Mouse (Mus musculus): ENCODE measurements around the gene Ap1b1.
A peak's percentile ranks its signal among the peaks of the same experiment; 100 is the strongest.
"Not testable (repeated sequence)": the region's sequence is repeated elsewhere in the genome, so short reads cannot be mapped to it uniquely, and the experiment has no call there.

Ap1b1 gene

DNA sequence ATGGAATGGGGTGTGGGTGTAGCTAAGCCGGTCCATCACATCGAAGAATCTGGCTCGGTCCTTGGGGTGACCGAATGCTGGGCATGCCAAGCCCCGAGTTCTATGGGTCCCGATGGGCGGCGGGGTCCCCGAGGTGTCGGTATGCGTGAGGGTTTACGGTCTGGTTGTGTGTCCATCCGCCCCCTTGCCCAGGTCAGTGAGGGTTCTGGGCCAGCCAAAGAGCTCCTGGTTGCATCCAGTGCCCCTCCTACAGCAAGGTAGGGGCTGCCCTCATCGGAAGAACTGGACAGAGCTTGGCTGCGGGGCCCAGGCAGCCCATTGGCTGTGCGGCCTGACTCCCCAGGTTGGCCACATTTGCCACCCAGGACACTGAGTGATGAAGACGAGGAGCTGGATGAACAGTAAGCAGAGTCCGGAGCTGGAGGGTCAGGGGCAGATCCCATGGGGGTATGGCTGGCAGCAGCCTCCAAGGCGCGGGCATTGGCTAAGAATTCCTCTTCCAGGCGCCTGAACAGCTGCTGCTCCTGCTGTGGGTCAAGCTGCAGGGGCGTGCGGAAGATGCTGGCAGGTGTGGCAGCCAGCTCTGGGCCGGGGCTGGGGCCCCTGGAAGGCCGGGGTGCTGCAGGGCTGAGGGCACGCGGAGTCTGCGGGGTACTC, 74.3 kb downstream of the Ap1b1 start:
- no peak for DNase-seq (ENCODE audit: extremely low read depth, insufficient read length, low spot score)

DNA sequence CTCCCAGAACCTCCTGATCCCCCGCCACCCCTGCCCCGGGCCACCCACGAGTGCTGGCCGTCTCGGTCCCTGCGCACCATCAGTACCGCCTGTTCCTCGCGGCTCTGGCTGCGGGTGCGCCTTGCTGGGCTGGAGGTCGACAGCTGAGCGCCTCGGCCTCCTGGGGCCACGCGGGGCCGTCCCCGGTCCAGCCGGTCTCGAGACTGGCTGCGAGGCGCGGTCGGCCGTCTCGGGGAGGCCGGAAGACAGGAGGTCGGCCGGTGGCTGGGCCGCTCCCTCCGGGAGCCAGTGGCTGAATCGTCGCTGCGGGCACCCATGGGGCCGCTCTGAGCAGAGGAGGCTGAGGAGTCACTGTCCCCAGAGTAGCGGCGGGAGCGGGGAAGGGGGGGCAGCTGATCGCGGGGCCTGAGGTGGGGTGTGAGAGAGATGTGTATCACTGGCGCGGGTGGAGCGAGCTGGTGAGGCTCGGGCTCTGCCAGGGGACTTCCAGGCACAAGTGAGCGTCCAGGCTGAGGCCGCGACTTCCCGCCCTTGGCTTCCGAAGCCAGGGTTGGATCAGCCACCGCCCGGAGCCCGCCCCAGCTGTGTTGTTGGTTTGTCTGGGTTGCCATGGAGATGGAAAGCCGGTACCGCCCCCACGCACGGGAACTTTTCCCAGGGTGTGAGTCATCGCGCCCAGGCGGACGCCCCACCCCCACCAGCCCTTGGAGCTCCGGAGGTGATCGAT, 75.0 kb downstream of the Ap1b1 start:
- DNase-seq (ENCODE audit: extremely low read depth, insufficient read length, low spot score): no peak

DNA sequence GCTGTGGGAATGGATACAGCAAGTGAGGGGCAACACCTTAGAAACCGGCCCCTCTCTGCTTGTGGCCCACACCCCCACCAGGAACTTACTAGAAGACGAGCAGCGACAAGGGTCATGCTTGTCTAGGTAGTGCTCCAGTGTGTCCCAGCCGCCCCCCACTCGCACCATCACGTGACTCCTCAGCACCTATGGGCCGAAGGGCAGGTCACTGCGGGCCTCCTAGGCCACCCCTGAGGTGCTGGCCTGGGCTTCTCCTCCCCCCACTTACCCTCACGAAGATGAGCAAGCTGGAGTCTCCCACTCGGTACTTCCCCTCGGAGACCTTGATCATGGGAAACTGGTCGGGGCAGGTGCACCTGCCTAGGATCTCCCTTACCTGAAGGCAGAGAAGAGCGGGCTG, 75.7 kb downstream of the Ap1b1 start:
- DNase-seq (ENCODE audit: extremely low read depth, insufficient read length, low spot score): no peak

DNA sequence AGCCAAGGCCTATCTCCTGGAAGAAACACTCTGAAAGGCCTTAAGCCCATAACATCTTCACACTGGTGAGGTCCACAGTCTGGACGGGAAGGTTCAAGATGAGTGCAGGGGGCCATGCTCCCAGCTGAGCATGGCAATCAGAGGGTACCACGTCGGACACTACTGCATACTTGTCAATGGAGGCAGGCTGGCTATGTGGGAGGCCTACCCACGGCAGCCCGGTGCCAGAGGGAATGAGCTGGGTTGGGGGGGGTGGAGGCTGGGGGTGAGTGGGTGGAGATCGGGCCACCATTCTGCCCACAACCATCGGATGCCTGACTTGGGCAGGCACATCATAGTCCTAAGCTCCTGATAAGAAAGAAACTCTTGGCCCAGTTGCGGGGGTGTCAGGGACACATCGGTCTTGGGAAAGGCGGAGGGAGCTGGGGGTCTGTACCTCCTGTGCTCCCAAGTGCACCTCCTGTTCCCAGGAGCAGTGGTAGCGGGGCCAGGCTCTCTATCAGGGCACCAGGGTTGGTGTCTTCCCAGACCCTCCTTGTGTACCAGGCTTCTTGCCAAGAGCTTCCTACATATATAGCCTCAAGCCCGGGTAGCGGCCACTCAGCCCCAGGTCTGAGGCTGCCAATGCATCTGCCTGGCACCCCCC, 76.4 kb downstream of the Ap1b1 start:
- no peak for DNase-seq (ENCODE audit: extremely low read depth, insufficient read length, low spot score)

DNA sequence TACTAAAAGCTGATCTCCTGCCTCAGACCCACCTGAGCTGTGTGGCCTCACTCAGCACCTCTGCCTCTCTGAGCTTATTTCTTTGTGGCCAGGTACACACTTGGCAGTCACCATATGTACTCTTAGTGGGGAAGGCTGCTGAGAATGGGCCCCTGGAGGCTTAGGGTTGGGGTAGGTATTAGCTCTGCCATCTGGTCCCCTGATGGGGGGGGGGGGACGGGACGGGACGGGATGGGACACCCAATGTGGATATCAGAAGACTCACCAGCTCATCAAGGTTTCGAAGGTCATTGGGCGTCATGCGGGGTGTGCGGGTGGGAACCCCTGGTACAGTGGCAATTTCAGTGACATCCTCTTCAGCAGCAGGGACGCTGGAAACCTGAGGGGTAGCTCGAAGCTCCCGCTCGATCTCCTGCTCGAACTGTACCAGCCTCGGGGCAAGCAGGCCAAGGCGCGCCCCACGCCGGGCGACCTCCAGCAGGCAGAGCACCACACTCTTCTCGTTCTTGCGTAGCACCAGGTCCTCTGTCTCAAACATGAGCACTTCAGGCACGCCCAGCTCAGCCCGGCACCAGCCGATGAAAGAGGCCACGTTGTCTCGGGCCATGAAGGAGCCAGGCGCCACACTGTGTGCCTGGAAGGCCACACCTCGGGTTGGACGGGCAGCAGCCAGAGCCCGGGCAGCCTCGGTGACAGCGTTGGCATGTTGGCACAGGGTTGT, 77.1 kb downstream of the Ap1b1 start:
- peak; percentile 39 for DNase-seq (ENCODE audit: extremely low read depth, insufficient read length, low spot score)

DNA sequence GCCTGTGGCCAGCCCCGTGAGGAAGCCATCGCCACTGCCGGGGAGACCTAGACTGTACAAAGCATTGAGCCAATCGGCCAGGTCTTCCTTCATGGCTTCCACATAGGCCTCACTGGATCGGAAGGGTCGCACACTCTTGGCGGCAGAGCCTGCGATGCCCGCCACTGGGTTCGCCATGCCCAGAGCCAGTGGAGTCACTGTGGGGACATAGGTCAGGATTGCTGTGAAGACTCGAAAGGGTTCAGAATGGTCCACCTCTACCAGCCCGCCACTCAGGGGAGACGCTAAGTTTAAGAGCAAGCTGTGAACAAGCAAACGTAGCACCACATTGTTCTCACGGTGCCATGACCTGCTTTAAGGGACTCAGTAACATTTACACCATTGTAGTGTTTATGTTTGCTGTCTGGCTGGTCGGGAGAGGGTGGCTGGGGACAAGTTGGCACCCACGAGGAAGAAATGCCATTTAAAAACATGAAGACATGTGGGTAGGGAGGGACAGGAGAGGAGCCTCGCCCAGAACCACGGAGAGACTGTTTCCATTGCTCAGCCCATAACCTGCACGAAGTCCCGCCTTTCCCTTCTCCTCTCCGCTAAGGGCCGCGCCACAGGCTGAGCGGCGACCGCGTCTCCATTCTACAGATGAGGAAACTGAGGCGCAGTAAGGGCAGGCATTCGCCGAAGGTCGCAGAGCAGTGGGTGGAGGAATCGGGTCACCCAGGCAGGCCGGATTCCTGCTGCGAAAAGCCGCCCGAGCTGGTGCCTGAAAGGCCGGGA, 77.8 kb downstream of the Ap1b1 start:
- peak; percentile 46 for DNase-seq (ENCODE audit: extremely low read depth, insufficient read length, low spot score)

DNA sequence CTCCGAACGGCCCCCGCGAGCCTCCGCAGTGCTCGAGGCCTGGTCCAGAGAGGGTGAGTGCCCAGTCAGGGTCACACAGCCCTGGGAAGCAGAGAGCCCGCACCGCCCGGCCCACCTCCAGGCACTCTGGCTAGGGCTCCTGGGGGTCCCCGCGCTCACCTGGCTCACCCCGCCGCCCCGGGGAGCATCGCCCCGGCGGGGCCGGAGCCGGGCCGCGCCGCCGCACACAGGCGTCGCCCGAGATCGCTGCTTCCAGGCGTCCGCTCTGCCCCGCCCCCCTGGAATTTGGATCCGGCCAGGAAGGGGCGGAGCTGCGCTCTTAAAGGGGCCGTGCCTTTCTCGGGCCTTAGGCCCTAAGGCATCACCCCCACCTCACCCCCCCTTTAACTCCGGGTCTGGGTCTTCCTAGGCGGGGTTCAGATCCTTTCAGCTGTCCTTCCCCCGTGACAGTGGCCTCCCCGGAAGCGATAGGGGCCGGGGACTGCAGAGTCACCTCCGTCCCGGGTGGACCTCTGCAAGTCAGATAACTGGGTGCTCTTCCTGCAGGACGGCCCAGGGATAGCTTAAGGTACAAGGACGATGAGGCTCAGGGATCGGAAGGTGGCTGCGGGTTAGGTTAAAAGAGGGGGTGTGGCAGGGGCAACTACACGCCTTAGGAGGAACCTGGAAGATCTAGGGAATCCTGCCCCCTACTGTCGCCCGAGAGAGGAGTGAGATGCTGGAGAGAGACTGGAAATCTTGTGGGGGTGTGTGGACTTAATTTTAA, 78.6 kb downstream of the Ap1b1 start, which contains the start of gene Gas2l1:
Gene Gas2l1 (minus strand): TSS at position 272 of the 766 bp plus-strand sequence.
- peak; percentile 93 for DNase-seq (ENCODE audit: extremely low read depth, insufficient read length, low spot score)

DNA sequence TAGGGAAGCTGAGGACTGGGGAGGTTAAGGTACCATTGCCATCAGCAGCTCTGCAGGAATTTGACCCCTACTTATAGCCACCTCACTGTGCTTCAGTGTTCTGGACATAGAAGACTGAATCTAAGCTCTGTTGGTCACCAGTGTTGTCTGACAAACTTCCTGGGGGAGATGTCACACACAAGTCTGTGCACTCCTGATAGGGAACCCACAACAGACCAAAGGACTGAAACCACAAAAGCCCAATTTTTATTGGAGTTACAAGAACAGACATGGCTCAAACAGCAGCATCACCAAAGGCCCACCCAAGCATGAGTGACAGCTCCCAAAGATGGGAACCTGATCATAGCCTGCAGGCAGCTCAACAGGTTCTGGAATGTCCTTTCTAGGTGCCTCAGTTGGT, 80.4 kb downstream of the Ap1b1 start:
- DNase-seq (ENCODE audit: extremely low read depth, insufficient read length, low spot score): no peak

DNA sequence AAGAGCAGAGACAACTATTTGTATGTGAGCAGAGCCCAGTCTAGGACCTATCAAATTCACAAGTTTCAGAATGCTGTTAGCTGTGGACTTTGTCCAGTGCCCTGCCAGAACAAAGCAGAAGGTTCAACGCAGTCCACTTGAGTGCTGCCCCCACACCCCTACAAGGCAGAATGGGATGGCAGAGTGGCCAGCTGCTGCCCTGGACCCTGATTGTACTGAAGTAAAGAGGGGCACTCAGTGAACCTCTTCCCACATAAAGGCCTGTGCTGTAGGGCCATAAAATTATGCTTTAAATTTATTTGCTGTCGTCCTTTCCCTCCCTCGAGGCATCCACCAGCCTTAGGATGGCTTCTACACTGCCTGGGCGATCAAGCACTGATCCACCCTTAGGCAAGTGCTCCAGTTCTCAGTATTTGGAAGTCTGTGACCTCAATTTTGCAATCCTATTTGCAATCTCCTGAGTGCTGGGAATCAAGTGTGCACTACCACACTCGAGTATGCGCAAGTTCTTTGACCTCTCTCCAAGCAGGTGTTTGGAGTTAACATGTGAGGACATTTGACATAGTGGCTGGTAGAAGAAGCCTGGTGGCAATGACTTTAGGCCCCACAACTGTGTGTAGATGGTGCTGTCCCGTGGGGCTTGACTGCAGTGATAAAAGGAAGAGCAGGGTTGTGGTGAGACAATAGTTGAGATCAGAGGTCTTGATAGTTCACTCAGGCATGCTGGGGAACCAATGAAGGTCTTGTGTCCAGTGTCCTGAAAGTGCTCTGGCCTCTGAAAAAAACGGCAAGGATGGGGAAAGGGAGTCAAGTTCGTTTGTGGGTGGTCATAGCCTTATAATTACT, 81.7 kb downstream of the Ap1b1 start:
- DNase-seq (ENCODE audit: extremely low read depth, insufficient read length, low spot score): no peak

DNA sequence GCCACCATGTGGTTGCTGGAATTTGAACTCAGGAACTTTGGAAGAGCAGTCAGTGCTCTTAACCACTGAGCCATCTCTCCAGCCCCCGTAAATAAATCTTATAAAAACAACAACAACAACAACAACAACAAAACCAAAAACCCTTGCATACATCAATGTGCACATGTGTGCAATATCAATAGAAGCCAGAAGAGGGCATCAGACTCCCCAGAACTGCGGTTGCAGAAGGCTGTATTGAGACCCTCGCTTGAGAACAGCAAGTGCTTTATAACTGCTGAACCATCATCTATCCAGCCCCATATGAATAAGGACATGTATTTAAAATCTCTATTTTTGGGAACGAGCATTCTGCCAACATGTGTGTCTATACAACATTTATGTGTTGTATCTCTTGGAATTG, 88.3 kb downstream of the Ap1b1 start:
- DNase-seq (ENCODE audit: extremely low read depth, insufficient read length, low spot score): no peak

DNA sequence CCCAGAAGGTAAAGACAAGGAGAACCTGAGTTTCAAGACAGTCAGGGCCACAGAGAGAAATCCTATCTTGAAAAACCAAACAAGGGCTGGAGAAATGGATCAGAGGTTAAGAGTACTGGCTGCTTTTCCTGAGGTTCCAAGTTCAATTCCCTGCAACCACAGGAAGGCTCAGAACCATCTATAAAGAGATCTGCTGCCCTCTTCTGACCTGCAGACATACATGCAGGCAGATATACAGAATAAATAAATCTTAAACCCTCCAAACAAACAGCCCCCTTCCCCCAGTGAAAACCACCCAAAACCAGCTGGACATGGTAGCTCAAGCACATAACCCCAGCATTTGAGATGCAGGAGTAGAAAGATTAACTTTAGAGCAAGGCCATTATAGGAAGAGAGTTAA, 89.1 kb downstream of the Ap1b1 start:
- no peak for DNase-seq (ENCODE audit: extremely low read depth, insufficient read length, low spot score)

DNA sequence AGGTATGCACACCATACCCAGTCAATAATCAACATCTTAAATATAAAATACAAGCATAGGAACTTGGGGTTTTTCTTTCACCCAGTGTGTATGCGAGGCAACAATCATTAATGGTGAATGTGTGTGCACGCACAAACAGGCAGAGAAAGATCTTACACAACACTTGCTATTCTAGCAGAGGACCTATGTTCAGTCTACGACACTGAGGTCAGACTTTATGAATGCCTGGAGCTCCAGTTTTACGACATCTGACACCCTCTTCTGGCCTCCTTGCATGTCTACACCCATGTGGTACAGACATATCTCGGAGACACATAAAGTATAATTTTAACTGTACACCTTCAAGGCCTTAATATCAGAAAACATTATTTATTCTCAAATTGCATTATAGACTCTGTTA, 90.2 kb downstream of the Ap1b1 start:
- DNase-seq (ENCODE audit: extremely low read depth, insufficient read length, low spot score): not testable (repeated sequence)

DNA sequence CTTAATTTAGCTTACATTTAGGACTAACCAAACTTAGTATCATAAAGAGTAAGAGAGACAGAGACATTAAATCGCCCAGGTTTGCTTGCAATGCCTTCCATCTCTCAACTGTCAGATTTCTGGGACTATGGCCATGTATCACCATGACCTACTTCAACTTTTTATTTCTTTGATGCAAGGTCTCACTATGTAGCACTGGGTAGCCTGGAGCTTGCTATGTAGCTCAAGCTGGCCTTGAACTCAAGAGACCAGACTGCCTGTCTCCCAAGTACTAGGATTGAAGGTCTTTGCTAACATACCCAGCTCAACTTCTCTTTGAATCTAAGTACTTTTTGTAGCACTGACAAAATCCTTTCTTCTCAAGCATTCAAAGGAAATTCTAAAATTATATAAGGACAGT, 102.5 kb downstream of the Ap1b1 start:
- DNase-seq (ENCODE audit: extremely low read depth, insufficient read length, low spot score): no peak

DNA sequence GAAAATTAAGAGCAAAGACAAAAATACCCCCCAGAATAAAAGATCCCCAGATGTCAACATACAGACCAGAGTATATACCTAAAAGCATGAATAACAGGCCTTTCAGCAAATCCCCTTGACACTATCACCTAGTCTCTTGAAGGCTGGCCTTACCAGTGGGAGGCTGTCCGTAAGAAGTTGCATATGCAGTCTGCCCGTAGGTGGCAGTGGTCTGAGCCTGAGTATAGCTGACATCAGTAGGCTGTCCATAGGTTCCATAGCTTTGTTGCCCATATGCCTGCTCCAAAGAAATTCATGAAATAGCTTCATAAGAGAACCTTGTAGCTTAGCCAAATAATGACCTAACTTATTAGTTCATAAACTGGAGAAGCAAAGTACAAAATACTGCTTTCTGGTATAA, 105.1 kb downstream of the Ap1b1 start:
- no peak for DNase-seq (ENCODE audit: extremely low read depth, insufficient read length, low spot score)

Data from 3134 (cell line).